21 mouse cellular contexts compared by ENCODE assay signal in genomic region chr3:21546411-21546810, GRCm38 (mm10).
DNase-seq lines count a peak whose midpoint lies in the region; ATAC-seq lines count a peak whose summit lies in the region.
"Had no signal": no experiment of that assay in that cellular context is flagged by ENCODE, and none has a peak within 500 bp of the region (broad histone marks: within the 10 kb centered on the region; RNA-seq: fewer than 3 reads in every experiment).

No protein-coding gene starts in this region.

- no peak overlapping the region for H3K4me3 ChIP-seq in forebrain, embryonic 15.5 days
- H3K4me3 ChIP-seq in forebrain, embryonic 12.5 days (replicated peaks), result no peak overlapping the region
- H3K4me3 ChIP-seq: embryonic facial prominence, embryonic 13.5 days; liver, embryonic 12.5 days; megakaryocyte, embryonic 14.5 days; stomach, embryonic 15.5 days had no signal

- H3K4me1 ChIP-seq in forebrain, embryonic 15.5 days, result peaks cover 3% of the 10 kb centered on the region; the same call in 1 of the 2 replicates
- peaks cover 14% of the 10 kb centered on the region; the same call in 1 of the 2 replicates for H3K4me1 ChIP-seq in forebrain, embryonic 12.5 days
- H3K4me1 ChIP-seq: liver, embryonic 12.5 days had no signal

- no peaks in the 10 kb centered on the region for H3K36me3 ChIP-seq in forebrain, embryonic 15.5 days
- H3K36me3 ChIP-seq in forebrain, embryonic 12.5 days (replicated peaks), result no peaks in the 10 kb centered on the region
- H3K36me3 ChIP-seq: embryonic facial prominence, embryonic 13.5 days; liver, embryonic 12.5 days; stomach, embryonic 15.5 days had no signal

- H3K4me2 ChIP-seq in forebrain, embryonic 15.5 days (replicated peaks), result no peak overlapping the region
- no peak overlapping the region for H3K4me2 ChIP-seq in forebrain, embryonic 12.5 days
- H3K4me2 ChIP-seq: embryonic facial prominence, embryonic 13.5 days; liver, embryonic 12.5 days; stomach, embryonic 15.5 days had no signal

- H3K27ac ChIP-seq in forebrain, embryonic 15.5 days (replicated peaks), result 0 out of 2 replicates have a peak overlapping the region, but pooled peaks have one; percentile 10
- no peak overlapping the region; the same call in 1 of the 2 replicates for H3K27ac ChIP-seq in forebrain, embryonic 12.5 days
- H3K27ac ChIP-seq: liver, embryonic 12.5 days; stomach, embryonic 15.5 days had no signal

- H3K9me3 ChIP-seq in forebrain, embryonic 15.5 days, result no peaks in the 10 kb centered on the region
- no peaks in the 10 kb centered on the region for H3K9me3 ChIP-seq in forebrain, embryonic 12.5 days
- H3K9me3 ChIP-seq: embryonic facial prominence, embryonic 13.5 days; liver, embryonic 12.5 days; megakaryocyte, embryonic 14.5 days; stomach, embryonic 15.5 days had no signal

- no peak for ATAC-seq in forebrain, embryonic 15.5 days (replicated peaks)
- no peak for ATAC-seq in forebrain, embryonic 12.5 days (ENCODE audit: low FRiP score)
- ATAC-seq: liver, embryonic 12.5 days had no signal

- WGBS in forebrain, embryonic 15.5 days, result 48% methylated on average over 2 of the region's 2 CpGs
- WGBS in forebrain, embryonic 12.5 days, result 45% methylated on average over 2 of the region's 2 CpGs

- H3K9ac ChIP-seq in forebrain, embryonic 15.5 days (replicated peaks), result no peak overlapping the region
- no peak overlapping the region for H3K9ac ChIP-seq in forebrain, embryonic 12.5 days
- H3K9ac ChIP-seq: embryonic facial prominence, embryonic 13.5 days; liver, embryonic 12.5 days; stomach, embryonic 15.5 days had no signal

- DNase-seq in kidney, adult 9 months, result peak; percentile 46
- no peak for DNase-seq in kidney, adult 8-10 months
- DNase-seq in brain, adult 2 months (ENCODE audit: low read depth, low spot score), result peak; percentile 52
- peak; percentile 25 to 33 for DNase-seq in kidney, postnatal 36 days
- DNase-seq in embryo, embryonic 10 days (ENCODE audit: low spot score), result no peak
- DNase-seq: adrenal gland, postnatal 36 days; cerebellum, adult 2 months; gastrocnemius, postnatal 14 days; heart, adult 18-20 months; heart, postnatal 36 days; lung, adult 2 months; right cerebral cortex, postnatal 25 days; thymus, adult 18-20 months; thymus, postnatal 4 days had no signal

- H3K27me3 ChIP-seq in forebrain, embryonic 15.5 days, result no peaks in the 10 kb centered on the region
- no peaks in the 10 kb centered on the region for H3K27me3 ChIP-seq in forebrain, embryonic 12.5 days
- H3K27me3 ChIP-seq: CH12.LX; embryonic facial prominence, embryonic 13.5 days; liver, embryonic 12.5 days; megakaryocyte, embryonic 14.5 days; stomach, embryonic 15.5 days had no signal

Comparison
In these comparisons a context has a peak if more than half of its experiments do, and no peak if none do; other contexts are left out.
1. DNase-seq: peak in kidney, adult 9 months (single experiment), brain, adult 2 months (single experiment) and kidney, postnatal 36 days (2 of 2); none in kidney, adult 8-10 months (0 of 2) and embryo, embryonic 10 days (single experiment).